10 mouse cellular contexts compared by ENCODE assay signal in the genomic region with DNA sequence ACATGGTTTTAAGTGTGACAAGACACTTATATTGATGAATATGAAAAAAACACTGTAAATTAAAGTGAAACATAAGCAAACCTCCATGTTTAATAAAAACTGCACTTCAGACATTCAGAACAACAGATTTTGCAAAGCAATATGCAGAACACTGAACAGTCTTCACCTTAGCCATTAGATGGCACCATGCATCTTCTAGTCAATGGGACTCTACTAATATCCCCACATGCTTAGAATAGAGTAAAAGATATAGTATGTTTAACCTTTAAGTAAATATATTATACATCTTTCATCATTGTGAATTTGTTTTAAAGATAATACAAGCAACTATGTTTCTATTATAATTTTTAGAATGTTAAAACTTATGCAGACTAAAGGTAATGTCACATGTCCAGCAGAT. TPM values are rescaled to one million over a fixed set of nuclear protein-coding genes. Genes with fewer than 3 reads are reported as not detected.
DNase-seq lines count a peak whose midpoint lies in the region.
"Had no signal": no experiment of that assay in that cellular context is flagged by ENCODE, and none has a peak within 500 bp of the region (broad histone marks: within the 10 kb centered on the region; RNA-seq: fewer than 3 reads in every experiment).

No protein-coding gene starts in this region.

- no peaks in the 10 kb centered on the region for H3K27me3 ChIP-seq in erythroblast, embryonic 14.5 days (ENCODE audit: control insufficient read depth)

- DNase-seq in heart, adult 18-20 months = peak; percentile 17 to 23
- no peak for DNase-seq in heart, postnatal 4 days
- DNase-seq in ovary, postnatal 14 days (ENCODE audit: low spot score) = peak; percentile 2
- no peak for DNase-seq in ovary, postnatal 10 days (ENCODE audit: low spot score)
- DNase-seq in retina, postnatal 1 day = peak; percentile 14
- DNase-seq in layer of hippocampus, adult 9-10 months (ENCODE audit: low spot score) = no peak
- DNase-seq in right cerebral cortex, postnatal 36 days (ENCODE audit: low spot score in 2 of 2) = no peak
- DNase-seq: cerebellum, adult 11 months; left cerebral cortex, postnatal 4 days had no signal

- peaks cover 83% of the 10 kb centered on the region for H3K4me1 ChIP-seq in erythroblast, embryonic 14.5 days (ENCODE audit: control insufficient read depth)

- no peaks in the 10 kb centered on the region for H3K9me3 ChIP-seq in erythroblast, embryonic 14.5 days (ENCODE audit: control insufficient read depth, low read length)

- peaks cover 49% of the 10 kb centered on the region for H3K36me3 ChIP-seq in erythroblast, embryonic 14.5 days (ENCODE audit: control insufficient read depth)

- peak overlapping the region; percentile 37 for H3K4me3 ChIP-seq in erythroblast, embryonic 14.5 days (replicated peaks)

RNA-seq across cellular contexts. Expression of a gene that starts 34.7 kb away (rescaled TPM):
- total RNA-seq in heart, adult 18-20 months (2021) = under 1 TPM; 0.15 to 0.36 TPM
- under 1 TPM; 0.29 TPM for total RNA-seq in heart, postnatal 4 days (2021)
- polyA plus RNA-seq in erythroblast, embryonic 14.5 days (2012) = 0.41 and 0.53 TPM in 2 replicates

Comparison
In these comparisons a context has a peak if more than half of its experiments do, and no peak if none do; other contexts are left out.
1. DNase-seq: peak in heart, adult 18-20 months (2 of 2), ovary, postnatal 14 days (single experiment) and retina, postnatal 1 day (single experiment); none in heart, postnatal 4 days (single experiment), ovary, postnatal 10 days (single experiment), layer of hippocampus, adult 9-10 months (single experiment) and right cerebral cortex, postnatal 36 days (0 of 2).